Mouse (Mus musculus) left cerebral cortex, postnatal 25 days (tissue): Measurements from ENCODE around the gene Zpbp2. TPM values are rescaled to one million over a fixed set of nuclear protein-coding genes. Genes with fewer than 3 reads are reported as not detected.

Experiments used
- total RNA-seq, 2 experiments: library from RNA; stranded (reverse); gene quantifications; 2 replicates each; pipeline ENCODE4 v1.2.3; 2021

The Zpbp2 gene
- total RNA-seq, 2 experiments from 2014 or later: not detected

Other genes starting within 250 kb of the Zpbp2 start
- 10 to 100 TPM; 57.3 to 64.3 TPM for gene Neurod2, start 221.4 kb upstream of the Zpbp2 start, total RNA-seq
- gene Ppp1r1b, start 202.7 kb upstream of the Zpbp2 start, total RNA-seq: 100 to 1,000 TPM; 141 to 380 TPM
- gene Stard3, start 192.7 kb upstream of the Zpbp2 start, total RNA-seq: 10 to 100 TPM; 34.1 to 36.8 TPM
- gene Tcap, start 167.3 kb upstream of the Zpbp2 start, total RNA-seq: 10 to 100 TPM in 1 of 2 experiments, 1 to 10 TPM in 1; 9.3 to 11.6 TPM
- under 1 TPM; 0.39 to 0.73 TPM for gene Pnmt, start 164.6 kb upstream of the Zpbp2 start, total RNA-seq
- gene Pgap3, start 150.6 kb upstream of the Zpbp2 start, total RNA-seq: 10 to 100 TPM; 10.1 to 11.3 TPM
- 1 to 10 TPM; 1.8 to 2.4 TPM for gene Erbb2, start 138.6 kb upstream of the Zpbp2 start, total RNA-seq
- 100 to 1,000 TPM; 119 to 120 TPM for gene Mien1, start 112.1 kb upstream of the Zpbp2 start, total RNA-seq
- 1 to 10 TPM; 2.4 to 2.7 TPM for gene Grb7, start 104.7 kb upstream of the Zpbp2 start, total RNA-seq
- gene Ikzf3, start 5.1 kb upstream of the Zpbp2 start, total RNA-seq: under 1 TPM in 1 of 2 experiments, not detected in 1; 0.78 TPM
- 10 to 100 TPM; 48.9 TPM for gene Ormdl3, start 36.3 kb downstream of the Zpbp2 start, total RNA-seq
- not detected for gene Lrrc3c, start 47.2 kb downstream of the Zpbp2 start, total RNA-seq
- 10 to 100 TPM; 11.6 to 14.0 TPM for gene Gm12355, start 74.6 kb downstream of the Zpbp2 start, total RNA-seq
- not detected for gene Gsdma3, start 75.3 kb downstream of the Zpbp2 start, total RNA-seq
- gene Gsdma2, start 95.7 kb downstream of the Zpbp2 start, total RNA-seq: not detected
- not detected for gene Gsdma, start 113.3 kb downstream of the Zpbp2 start, total RNA-seq
- gene Psmd3, start 131.5 kb downstream of the Zpbp2 start, total RNA-seq: 100 to 1,000 TPM; 129 to 132 TPM
- not detected for gene Csf3, start 150.2 kb downstream of the Zpbp2 start, total RNA-seq
- gene Med24, start 178.3 kb downstream of the Zpbp2 start, total RNA-seq: 100 to 1,000 TPM; 116 to 131 TPM
- 100 to 1,000 TPM; 719 to 771 TPM for gene Thra, start 189.5 kb downstream of the Zpbp2 start, total RNA-seq
- gene Nr1d1, start 224.2 kb downstream of the Zpbp2 start, total RNA-seq: 100 to 1,000 TPM in 1 of 2 experiments, 10 to 100 TPM in 1; 92.5 to 121 TPM
- 100 to 1,000 TPM; 190 to 193 TPM for gene Msl1, start 244.4 kb downstream of the Zpbp2 start, total RNA-seq